Mouse (Mus musculus): Measurements from ENCODE around the gene Mx1. TPM values are rescaled to one million over a fixed set of nuclear protein-coding genes. Genes with fewer than 3 reads are reported as not detected.

Gene Mx1
- polyA plus RNA-seq (2014; fragmentation: Nextera tagmentation; extraction: Ambion mirVana), result 0.18 and 0.53 TPM in 2 replicates

DNA sequence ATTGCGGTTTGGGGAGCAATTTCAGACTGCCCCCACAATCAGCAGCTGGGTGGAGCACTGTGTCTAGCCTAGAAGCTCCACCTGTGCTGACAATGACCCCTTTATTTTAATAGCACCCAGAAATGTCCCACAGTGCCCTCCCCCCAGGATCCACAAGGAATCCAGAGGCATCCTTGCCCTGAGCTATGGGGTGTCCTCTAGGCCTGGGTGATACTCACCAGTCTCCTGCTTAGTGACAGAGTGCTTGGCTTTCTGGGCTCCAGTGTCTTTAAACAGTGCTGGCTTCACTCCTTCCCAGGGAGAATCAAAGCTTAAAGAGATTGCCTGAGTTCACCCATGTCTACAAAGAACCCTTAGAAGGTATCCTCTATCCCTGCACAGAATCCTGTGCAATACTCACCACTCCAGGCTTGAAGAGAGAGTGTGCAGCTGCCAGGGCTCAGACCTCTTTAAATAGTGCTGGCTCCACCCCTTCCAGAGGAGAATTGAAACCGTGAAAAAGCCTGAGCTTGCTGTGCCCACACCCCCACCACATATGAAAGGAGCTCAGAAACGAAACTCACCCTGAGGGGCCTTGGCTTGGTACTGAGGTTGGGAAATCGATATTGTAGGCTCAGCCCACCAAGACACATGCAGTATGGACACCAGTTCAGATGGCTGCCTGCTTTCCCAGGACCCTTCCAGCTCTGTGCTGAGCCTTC is at the start of gene Mx1:
Gene Mx1 (minus strand): TSS at position 427 of the 701 bp plus-strand sequence.
- 16% methylated on average over 4 of the region's 4 CpGs for WGBS
- H3K27me3 ChIP-seq (replicated peaks; ENCODE audit: control insufficient read depth, insufficient read depth, low read length), result no peaks in the 10 kb centered on the region
- H3K9ac ChIP-seq (ENCODE audit: low read depth, low read length), result no peak within 1 kb of the TSS
- DNase-seq (ENCODE audit: low spot score) (peak; percentile 79), ATAC-seq (ENCODE audit: low read depth) (peak; percentile 83)
- H3K27ac ChIP-seq (replicated peaks; ENCODE audit: low read depth, low read length), result no peak within 1 kb of the TSS
- H3K4me3 ChIP-seq (ENCODE audit: low read depth, low read length), result no peak within 1 kb of the TSS
- H3K9me3 ChIP-seq (ENCODE audit: control insufficient read depth, low read length), result 0 out of 2 replicates have a peak, but pooled peaks cover 3% of the 10 kb centered on the region
- no peak within 1 kb of the TSS for H3K4me2 ChIP-seq (ENCODE audit: low read depth, low read length)
- no peaks in the 10 kb centered on the region for H3K36me3 ChIP-seq (ENCODE audit: control insufficient read depth, insufficient read depth, low read length)
- peaks cover 8% of the 10 kb centered on the region; the same call in 1 of the 2 replicates for H3K4me1 ChIP-seq (ENCODE audit: control insufficient read depth, insufficient read depth, low read length)

DNA sequence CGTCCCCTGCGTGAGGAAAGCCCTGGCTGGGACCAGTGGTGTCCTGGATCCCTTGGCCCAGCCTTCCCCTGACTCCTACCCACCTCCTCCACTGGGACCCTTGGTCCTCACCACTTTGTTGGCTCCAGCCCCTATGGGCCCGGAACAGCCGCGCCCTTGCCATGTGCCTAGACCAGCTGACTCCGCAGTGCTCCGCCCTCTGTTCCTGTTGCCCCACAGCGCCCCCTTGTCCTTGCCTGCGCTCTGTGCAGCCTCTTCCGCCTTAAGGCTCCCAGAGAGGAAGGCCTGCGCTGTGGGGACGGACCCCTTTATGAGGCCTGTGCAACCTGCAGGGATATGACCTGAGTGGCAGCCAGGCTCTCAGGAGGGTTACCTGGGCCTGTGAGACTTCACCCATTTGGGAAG is 49.6 kb upstream of the Mx1 start:
- Histone ChIP-seq H3K9ac (ENCODE audit: low read depth, low read length) (no peak overlapping the region), H3K4me1 (ENCODE audit: control insufficient read depth, insufficient read depth, low read length) (no peaks in the 10 kb centered on the region), H3K27me3 (replicated peaks; ENCODE audit: control insufficient read depth, insufficient read depth, low read length) (no peaks in the 10 kb centered on the region), H3K27ac (replicated peaks; ENCODE audit: low read depth, low read length) (no peak overlapping the region), H3K4me3 (ENCODE audit: low read depth, low read length) (no peak overlapping the region), H3K36me3 (ENCODE audit: control insufficient read depth, insufficient read depth, low read length) (no peaks in the 10 kb centered on the region), H3K4me2 (ENCODE audit: low read depth, low read length) (no peak overlapping the region), H3K9me3 (ENCODE audit: control insufficient read depth, low read length) (no peaks in the 10 kb centered on the region)
- WGBS, result 81% methylated on average over 11 of the region's 12 CpGs
- DNase-seq (ENCODE audit: low spot score), result no peak
- no peak for ATAC-seq (ENCODE audit: low read depth)

- Histone ChIP-seq H3K9me3 (ENCODE audit: control insufficient read depth, low read length) (no peaks in the 10 kb centered on the region), H3K4me1 (ENCODE audit: control insufficient read depth, insufficient read depth, low read length) (no peaks in the 10 kb centered on the region), H3K27me3 (replicated peaks; ENCODE audit: control insufficient read depth, insufficient read depth, low read length) (no peaks in the 10 kb centered on the region), H3K9ac (ENCODE audit: low read depth, low read length) (no peak overlapping the region), H3K36me3 (ENCODE audit: control insufficient read depth, insufficient read depth, low read length) (no peaks in the 10 kb centered on the region), H3K4me3 (ENCODE audit: low read depth, low read length) (no peak overlapping the region), H3K27ac (replicated peaks; ENCODE audit: low read depth, low read length) (no peak overlapping the region), H3K4me2 (ENCODE audit: low read depth, low read length) (no peak overlapping the region)
- ATAC-seq (ENCODE audit: low read depth) (no peak), DNase-seq (ENCODE audit: low spot score) (no peak)
These were observed 48.8 kb upstream of the Mx1 start for GRCm38 (mm10) chr16:97511495-97511894.

- no peak for DNase-seq (ENCODE audit: low spot score)
- H3K4me1 ChIP-seq (ENCODE audit: control insufficient read depth, insufficient read depth, low read length), result no peaks in the 10 kb centered on the region
- H3K4me2 ChIP-seq (ENCODE audit: low read depth, low read length), result no peak overlapping the region
- H3K27me3 ChIP-seq (replicated peaks; ENCODE audit: control insufficient read depth, insufficient read depth, low read length), result no peaks in the 10 kb centered on the region
- H3K27ac ChIP-seq (replicated peaks; ENCODE audit: low read depth, low read length), result no peak overlapping the region
- H3K9me3 ChIP-seq (ENCODE audit: control insufficient read depth, low read length), result no peaks in the 10 kb centered on the region
- WGBS, result 37% methylated on average over 5 of the region's 5 CpGs
- H3K36me3 ChIP-seq (ENCODE audit: control insufficient read depth, insufficient read depth, low read length), result no peaks in the 10 kb centered on the region
- no peak for ATAC-seq (ENCODE audit: low read depth)
- no peak overlapping the region for H3K9ac ChIP-seq (ENCODE audit: low read depth, low read length)
- H3K4me3 ChIP-seq (ENCODE audit: low read depth, low read length), result no peak overlapping the region
These were observed 48.1 kb upstream of the Mx1 start for GRCm38 (mm10) chr16:97510849-97511248.

- H3K4me1 ChIP-seq (ENCODE audit: control insufficient read depth, insufficient read depth, low read length), result no peaks in the 10 kb centered on the region
- no peak overlapping the region for H3K4me2 ChIP-seq (ENCODE audit: low read depth, low read length)
- no peak overlapping the region for H3K27ac ChIP-seq (replicated peaks; ENCODE audit: low read depth, low read length)
- H3K36me3 ChIP-seq (ENCODE audit: control insufficient read depth, insufficient read depth, low read length), result no peaks in the 10 kb centered on the region
- no peak overlapping the region for H3K4me3 ChIP-seq (ENCODE audit: low read depth, low read length)
- H3K9ac ChIP-seq (ENCODE audit: low read depth, low read length), result no peak overlapping the region
- no peak for DNase-seq (ENCODE audit: low spot score)
- H3K9me3 ChIP-seq (ENCODE audit: control insufficient read depth, low read length), result no peaks in the 10 kb centered on the region
- no peaks in the 10 kb centered on the region for H3K27me3 ChIP-seq (replicated peaks; ENCODE audit: control insufficient read depth, insufficient read depth, low read length)
- no peak for ATAC-seq (ENCODE audit: low read depth)
These were observed 45.1 kb upstream of the Mx1 start for GRCm38 (mm10) chr16:97507783-97508182.

- Histone ChIP-seq H3K4me1 (ENCODE audit: control insufficient read depth, insufficient read depth, low read length) (no peaks in the 10 kb centered on the region), H3K27ac (replicated peaks; ENCODE audit: low read depth, low read length) (no peak overlapping the region), H3K9me3 (ENCODE audit: control insufficient read depth, low read length) (no peaks in the 10 kb centered on the region), H3K4me2 (ENCODE audit: low read depth, low read length) (no peak overlapping the region), H3K9ac (ENCODE audit: low read depth, low read length) (no peak overlapping the region), H3K27me3 (replicated peaks; ENCODE audit: control insufficient read depth, insufficient read depth, low read length) (no peaks in the 10 kb centered on the region), H3K4me3 (ENCODE audit: low read depth, low read length) (no peak overlapping the region), H3K36me3 (ENCODE audit: control insufficient read depth, insufficient read depth, low read length) (no peaks in the 10 kb centered on the region)
- DNase-seq (ENCODE audit: low spot score) (no peak), ATAC-seq (ENCODE audit: low read depth) (no peak)
- WGBS, result 80% methylated on average over 3 of the region's 3 CpGs
These were observed 42.1 kb upstream of the Mx1 start for GRCm38 (mm10) chr16:97504793-97505192.

DNA sequence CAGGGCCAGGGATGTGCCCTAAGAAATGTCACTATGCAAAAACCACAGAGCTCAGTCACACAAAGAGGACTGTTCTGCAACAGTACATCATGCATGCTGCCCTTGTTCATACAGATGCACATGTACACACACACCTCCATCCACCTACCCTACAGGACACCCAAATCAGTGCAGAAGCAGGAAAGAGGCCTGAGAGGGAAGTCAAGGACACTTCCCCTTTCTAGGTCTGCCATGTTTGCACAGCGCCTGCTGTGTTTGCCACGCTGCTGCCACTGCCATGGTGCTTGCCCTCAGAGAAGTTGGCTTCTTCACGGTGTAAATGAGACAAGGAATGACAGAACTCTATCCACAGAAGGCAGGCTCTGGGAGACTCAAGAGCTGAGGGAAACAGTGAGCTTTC is 41.1 kb upstream of the Mx1 start:
- no peak overlapping the region for H3K4me3 ChIP-seq (ENCODE audit: low read depth, low read length)
- H3K36me3 ChIP-seq (ENCODE audit: control insufficient read depth, insufficient read depth, low read length), result no peaks in the 10 kb centered on the region
- WGBS, result 83% methylated on average over 3 of the region's 3 CpGs
- no peak overlapping the region for H3K9ac ChIP-seq (ENCODE audit: low read depth, low read length)
- DNase-seq (ENCODE audit: low spot score), result no peak
- no peaks in the 10 kb centered on the region for H3K27me3 ChIP-seq (replicated peaks; ENCODE audit: control insufficient read depth, insufficient read depth, low read length)
- no peak overlapping the region for H3K4me2 ChIP-seq (ENCODE audit: low read depth, low read length)
- no peak overlapping the region for H3K27ac ChIP-seq (replicated peaks; ENCODE audit: low read depth, low read length)
- no peaks in the 10 kb centered on the region for H3K9me3 ChIP-seq (ENCODE audit: control insufficient read depth, low read length)
- no peaks in the 10 kb centered on the region for H3K4me1 ChIP-seq (ENCODE audit: control insufficient read depth, insufficient read depth, low read length)
- ATAC-seq (ENCODE audit: low read depth), result no peak

DNA sequence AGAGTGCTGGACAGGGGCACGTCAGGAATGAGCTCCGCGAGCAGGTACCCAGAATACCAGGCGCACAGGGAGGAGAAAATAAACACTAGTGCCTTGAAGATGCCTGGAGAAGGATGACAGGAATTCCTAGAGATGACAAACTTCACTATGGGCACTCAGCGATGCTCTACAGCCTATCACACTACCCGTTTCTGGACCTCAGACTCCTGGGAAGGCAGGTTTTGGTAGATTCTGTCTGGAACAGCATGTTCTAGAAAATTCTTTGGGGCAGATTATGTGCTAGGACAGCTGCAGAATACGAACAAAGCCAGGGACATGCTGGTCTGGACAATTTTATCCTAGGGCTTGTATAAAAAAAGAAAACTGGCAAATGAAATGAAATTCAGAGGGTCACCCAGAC is 38.2 kb upstream of the Mx1 start:
- no peak overlapping the region for H3K4me2 ChIP-seq (ENCODE audit: low read depth, low read length)

GRCm38 (mm10) chr16:97499450-97499849 is 36.7 kb upstream of the Mx1 start:
- WGBS, result 87% methylated on average over 7 of the region's 7 CpGs
- ATAC-seq (ENCODE audit: low read depth), result no peak

More for the DNA sequence above, 38.2 kb upstream of the Mx1 start:
- no peaks in the 10 kb centered on the region for H3K36me3 ChIP-seq (ENCODE audit: control insufficient read depth, insufficient read depth, low read length)
- H3K9me3 ChIP-seq (ENCODE audit: control insufficient read depth, low read length), result no peaks in the 10 kb centered on the region
- no peaks in the 10 kb centered on the region for H3K27me3 ChIP-seq (replicated peaks; ENCODE audit: control insufficient read depth, insufficient read depth, low read length)
- DNase-seq (ENCODE audit: low spot score), result no peak
- no peak overlapping the region for H3K4me3 ChIP-seq (ENCODE audit: low read depth, low read length)
- H3K9ac ChIP-seq (ENCODE audit: low read depth, low read length), result no peak overlapping the region
- 83% methylated on average over 7 of the region's 7 CpGs for WGBS
- H3K27ac ChIP-seq (replicated peaks; ENCODE audit: low read depth, low read length), result no peak overlapping the region
- H3K4me1 ChIP-seq (ENCODE audit: control insufficient read depth, insufficient read depth, low read length), result no peaks in the 10 kb centered on the region
- ATAC-seq (ENCODE audit: low read depth), result no peak

More at GRCm38 (mm10) chr16:97499450-97499849, 36.7 kb upstream of the Mx1 start:
- no peak overlapping the region for H3K27ac ChIP-seq (replicated peaks; ENCODE audit: low read depth, low read length)
- H3K4me3 ChIP-seq (ENCODE audit: low read depth, low read length), result no peak overlapping the region
- no peak overlapping the region for H3K4me2 ChIP-seq (ENCODE audit: low read depth, low read length)
- no peak for DNase-seq (ENCODE audit: low spot score)
- no peaks in the 10 kb centered on the region for H3K27me3 ChIP-seq (replicated peaks; ENCODE audit: control insufficient read depth, insufficient read depth, low read length)
- H3K9ac ChIP-seq (ENCODE audit: low read depth, low read length), result no peak overlapping the region
- H3K9me3 ChIP-seq (ENCODE audit: control insufficient read depth, low read length), result no peaks in the 10 kb centered on the region
- no peaks in the 10 kb centered on the region for H3K4me1 ChIP-seq (ENCODE audit: control insufficient read depth, insufficient read depth, low read length)
- H3K36me3 ChIP-seq (ENCODE audit: control insufficient read depth, insufficient read depth, low read length), result no peaks in the 10 kb centered on the region

Data from embryonic facial prominence, embryonic 14.5 days (tissue).